Mouse (Mus musculus) thymus, postnatal 25 days (tissue): ENCODE measurements around the gene Adgrg5.

Experiments
- DNase-seq: peaks from one replicate; pipeline ENCODE4 v3.0.0; 2022

Adgrg5 gene

GRCm38 (mm10) chr8:94973270-94973669 lies 49.8 kb downstream of the Adgrg5 start:
- peak; percentile 64 for DNase-seq

- DNase-seq, result no peak
These were observed 50.3 kb downstream of the Adgrg5 start for GRCm38 (mm10) chr8:94973786-94974185.

- no peak for DNase-seq
These were observed 51.1 kb downstream of the Adgrg5 start, which contains the start of gene Adgrg1 for GRCm38 (mm10) chr8:94974467-94975165. TSS of gene Adgrg1 (plus strand) at chr8:94974751.

- peak; percentile 79 for DNase-seq
These were observed 53.3 kb downstream of the Adgrg5 start for GRCm38 (mm10) chr8:94976651-94977417.

- peak; percentile 56 for DNase-seq
These were observed 54.6 kb downstream of the Adgrg5 start for GRCm38 (mm10) chr8:94978131-94978530.

- no peak for DNase-seq
These were observed 55.3 kb downstream of the Adgrg5 start for GRCm38 (mm10) chr8:94978593-94979319.

- DNase-seq, result no peak
These were observed 56.7 kb downstream of the Adgrg5 start for GRCm38 (mm10) chr8:94980176-94980575.

GRCm38 (mm10) chr8:94980976-94981375 lies 57.5 kb downstream of the Adgrg5 start:
- DNase-seq, result no peak

- DNase-seq, result no peak
These were observed 58.4 kb downstream of the Adgrg5 start for GRCm38 (mm10) chr8:94981848-94982247.

GRCm38 (mm10) chr8:94983146-94983545 lies 59.7 kb downstream of the Adgrg5 start:
- DNase-seq, result no peak

GRCm38 (mm10) chr8:94983881-94984516 lies 60.5 kb downstream of the Adgrg5 start:
- no peak for DNase-seq

- DNase-seq, result peak; percentile 61
These were observed 61.5 kb downstream of the Adgrg5 start for GRCm38 (mm10) chr8:94985023-94985422.

GRCm38 (mm10) chr8:94986676-94987075 lies 63.2 kb downstream of the Adgrg5 start:
- DNase-seq, result no peak

- no peak for DNase-seq
These were observed 64.1 kb downstream of the Adgrg5 start for GRCm38 (mm10) chr8:94987553-94987952.

GRCm38 (mm10) chr8:94988619-94989018 lies 65.1 kb downstream of the Adgrg5 start:
- no peak for DNase-seq

- no peak for DNase-seq
These were observed 66.2 kb downstream of the Adgrg5 start for GRCm38 (mm10) chr8:94989711-94990110.

GRCm38 (mm10) chr8:94990598-94991453 lies 67.3 kb downstream of the Adgrg5 start:
- peak; percentile 67 for DNase-seq

GRCm38 (mm10) chr8:94991454-94991994 lies 68.0 kb downstream of the Adgrg5 start:
- DNase-seq, result no peak

- no peak for DNase-seq
These were observed 68.5 kb downstream of the Adgrg5 start for GRCm38 (mm10) chr8:94992010-94992409.

GRCm38 (mm10) chr8:94992534-94992933 lies 69.0 kb downstream of the Adgrg5 start:
- no peak for DNase-seq
